Mouse (Mus musculus) mouse embryonic stem cell (cell line): ENCODE results near the gene Cyp2c23.

ENCODE experiments used
- in situ Hi-C, 2 experiments: fragments of 300-500 bp; cut with MboI; formaldehyde crosslinking; loops; 1 replicate in 1 of 2; 3 replicates in 1 of 2; pipeline ENCODE4 v1.14.3; 2019 to 2020; ENCODE audit warnings: low sequenced_read_pairs in 2 of 2, low pct_unique_long_range_greater_than_20kb in 1 of 2, mixed read lengths in 1 of 2; ENCODE audit not compliant: unreplicated experiment in 1 of 2

Cyp2c23 gene

DNA sequence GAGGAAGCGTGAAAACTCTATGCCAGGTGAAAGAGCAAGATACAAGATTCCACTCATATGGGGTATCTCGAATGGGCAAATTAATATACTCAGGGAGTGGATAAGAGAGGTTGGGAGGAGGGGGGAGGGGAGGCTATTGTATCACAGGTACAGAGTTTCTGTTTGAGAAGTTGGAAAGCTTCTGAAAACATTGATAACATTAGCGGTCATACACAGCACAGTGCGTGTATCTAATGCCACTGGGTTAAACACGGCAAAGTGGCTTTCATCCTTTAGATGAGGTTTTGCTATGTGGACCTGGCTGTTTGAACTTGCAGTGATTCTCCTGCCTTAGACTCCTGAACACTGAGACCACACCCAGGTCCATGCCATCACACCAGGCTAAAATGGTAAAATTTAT lies 1.0 kb upstream of the Cyp2c23 start:
- in situ Hi-C loops: no loop called here

DNA sequence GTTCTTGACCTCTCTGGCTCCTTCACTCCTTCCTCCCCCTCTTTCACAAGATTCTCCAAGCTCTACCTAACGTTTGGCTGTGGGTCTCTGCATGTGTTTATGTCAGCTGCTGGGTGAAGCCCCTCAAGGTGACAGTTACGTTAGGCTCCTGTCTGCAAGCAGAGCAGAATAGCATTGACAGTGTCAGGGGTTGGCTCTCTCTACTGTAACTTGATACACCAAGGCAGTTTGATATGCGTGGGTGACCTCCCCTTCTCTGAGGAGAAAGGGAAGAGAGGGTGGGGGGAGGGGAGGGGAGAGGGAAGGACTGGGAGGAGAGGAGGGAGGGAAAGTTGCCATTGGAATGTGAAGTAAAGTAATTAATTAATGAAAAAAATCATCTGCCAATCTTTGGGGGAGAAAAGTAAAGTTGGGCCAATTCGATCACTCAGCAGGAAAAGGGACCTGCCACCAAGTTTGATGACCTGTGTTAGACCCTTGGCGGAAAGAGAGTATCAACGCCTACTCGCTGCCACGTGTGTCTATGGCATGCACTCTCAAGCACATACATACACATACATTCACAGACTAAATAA lies 2.0 kb downstream of the Cyp2c23 start:
- in situ Hi-C loops: no loop called here

GRCm38 (mm10) chr19:44024921-44025585 lies 4.0 kb downstream of the Cyp2c23 start:
- in situ Hi-C loops: no loop called here

- in situ Hi-C loops: no loop called here
Measured at GRCm38 (mm10) chr19:44023066-44023465, 5.9 kb downstream of the Cyp2c23 start.

GRCm38 (mm10) chr19:44021502-44021901 lies 7.5 kb downstream of the Cyp2c23 start:
- in situ Hi-C loops: no loop called here

DNA sequence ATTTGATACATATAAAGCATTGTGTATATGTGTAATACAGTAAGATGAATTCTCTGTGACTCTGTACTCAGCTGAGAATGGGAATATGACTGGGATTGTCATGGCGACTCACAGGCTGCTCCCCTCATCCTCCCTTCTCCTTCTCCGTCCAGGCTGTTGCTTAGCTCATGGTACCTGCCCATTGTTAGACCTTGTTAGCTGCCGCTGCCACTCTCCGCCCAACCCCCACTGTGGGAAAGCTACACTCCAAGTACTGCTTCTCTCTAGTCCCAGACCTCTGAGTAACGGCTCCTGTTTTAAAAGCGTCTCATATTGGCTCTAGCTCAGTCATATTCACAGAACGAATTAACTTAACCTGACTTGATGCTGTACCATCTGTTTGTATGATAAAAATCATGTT lies 9.3 kb downstream of the Cyp2c23 start:
- in situ Hi-C loops: no loop called here

DNA sequence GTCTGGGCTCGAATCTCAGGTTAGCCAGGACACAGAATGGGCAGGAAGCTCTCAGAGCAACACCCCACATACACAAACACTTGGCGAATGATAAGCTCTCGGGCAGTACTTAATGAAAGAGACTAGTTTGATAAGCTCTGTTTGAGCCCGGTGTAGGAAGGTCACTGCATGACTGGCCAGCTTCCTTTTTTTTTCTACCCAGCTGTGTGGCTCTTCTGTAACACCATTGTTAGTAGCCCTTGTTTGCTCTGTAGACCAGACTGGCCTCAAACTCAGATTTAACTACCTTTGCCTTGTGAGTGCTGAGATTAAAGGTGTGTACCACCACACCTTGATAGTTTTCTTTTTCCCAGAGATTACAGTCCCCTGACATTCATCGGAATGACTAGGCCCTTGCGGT lies 15.1 kb downstream of the Cyp2c23 start:
- in situ Hi-C loops: no loop called here

DNA sequence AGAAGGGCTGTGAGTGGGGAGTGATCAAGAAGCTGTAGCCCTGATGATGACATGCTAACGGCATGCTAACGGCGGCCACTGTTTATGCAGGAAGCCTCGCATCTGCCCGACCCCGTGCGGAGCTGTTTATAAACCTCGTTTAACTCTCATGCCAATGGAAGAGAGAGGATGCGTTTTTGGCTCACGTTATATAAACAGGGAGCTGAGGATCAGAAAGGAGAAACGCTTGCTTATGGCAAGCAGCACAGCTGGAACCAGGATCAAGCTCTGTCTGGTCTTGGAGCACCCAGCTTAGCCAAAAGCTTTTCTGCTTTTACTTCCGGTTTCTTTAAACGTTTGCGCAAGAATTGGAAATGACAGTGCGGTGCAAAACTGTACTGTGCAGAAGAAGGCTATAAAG lies 20.2 kb downstream of the Cyp2c23 start:
- in situ Hi-C loops: no loop called here

- in situ Hi-C loops: no loop called here
Measured at GRCm38 (mm10) chr19:44007186-44007585, 21.8 kb downstream of the Cyp2c23 start.

DNA sequence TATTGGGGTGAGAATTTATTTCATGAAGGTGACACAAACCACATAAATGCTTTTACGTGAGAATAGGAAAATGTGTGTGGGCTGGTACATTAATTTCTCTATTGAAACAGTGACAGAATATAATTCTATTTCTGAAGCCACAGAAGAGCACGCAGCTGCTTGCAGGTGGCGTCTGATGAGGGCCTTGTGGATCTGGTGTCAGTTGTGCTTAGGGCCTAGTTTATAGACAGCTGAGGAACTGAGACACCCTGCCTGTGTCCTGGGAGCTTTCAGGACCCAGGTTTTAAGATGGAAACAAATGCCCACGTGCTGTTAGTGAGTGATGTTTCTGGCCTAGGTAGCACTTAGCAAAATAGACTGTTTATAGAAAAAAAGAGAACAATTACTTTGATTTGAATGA lies 24.0 kb downstream of the Cyp2c23 start:
- in situ Hi-C loops: no loop called here

DNA sequence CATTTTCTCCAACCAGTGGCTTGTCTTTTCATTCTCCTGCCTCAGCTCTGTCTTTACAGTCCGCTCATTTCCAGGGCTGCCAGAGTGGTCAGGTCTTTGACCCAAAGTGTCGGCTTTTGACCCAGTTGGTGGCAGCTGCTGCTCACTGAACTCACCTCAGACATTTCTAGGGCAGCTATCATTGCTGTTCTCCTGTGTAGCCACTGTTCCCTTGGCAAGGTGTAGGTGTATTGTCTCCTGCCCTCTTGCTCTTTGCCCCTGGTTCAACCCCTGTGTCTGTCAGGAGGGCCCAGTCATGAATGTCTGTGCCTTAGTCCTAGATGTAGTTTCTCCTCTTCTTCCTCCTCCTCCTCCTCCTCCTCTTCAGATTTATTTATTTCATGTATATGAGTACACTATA lies 24.7 kb downstream of the Cyp2c23 start:
- in situ Hi-C loops: no loop called here

- in situ Hi-C loops: no loop called here
Measured at GRCm38 (mm10) chr19:44000720-44001119, 28.3 kb downstream of the Cyp2c23 start.

- in situ Hi-C loops: no loop called here
Measured at GRCm38 (mm10) chr19:44000061-44000460, 28.9 kb downstream of the Cyp2c23 start.

DNA sequence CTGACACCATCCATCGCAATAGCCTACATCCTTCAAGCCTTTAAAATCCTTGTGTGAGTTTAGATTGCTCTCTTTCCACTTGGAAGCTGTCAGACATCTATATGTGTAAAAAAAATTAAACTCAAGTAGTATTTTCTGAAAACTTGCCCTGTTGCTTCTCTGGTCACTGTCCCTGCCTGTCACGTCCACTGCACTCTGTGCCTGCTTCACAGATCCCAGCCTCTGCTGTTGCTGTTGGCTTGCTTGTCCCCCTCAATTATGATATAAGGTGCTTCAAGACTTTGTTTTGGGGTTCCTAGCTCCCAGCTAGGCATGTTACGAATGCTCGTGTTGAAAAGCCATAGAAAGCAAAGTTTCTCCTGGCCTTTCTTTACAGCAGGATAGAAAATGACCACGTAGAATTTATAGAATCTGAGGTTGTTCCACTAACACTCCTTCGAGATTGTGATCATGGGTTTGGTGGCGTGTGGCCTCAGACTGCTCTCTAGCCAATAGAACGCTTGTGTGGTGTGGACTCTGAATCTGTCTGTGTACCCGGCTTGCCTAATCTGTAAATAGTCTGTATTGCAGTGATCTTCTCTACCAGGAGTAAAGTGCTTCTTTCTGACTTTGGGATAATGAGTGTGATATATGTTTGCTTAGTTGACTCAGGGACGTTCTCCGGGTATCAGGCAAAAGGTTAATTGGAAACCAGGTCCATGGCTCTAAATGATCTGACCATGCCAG lies 30.0 kb downstream of the Cyp2c23 start:
- in situ Hi-C loops: no loop called here

DNA sequence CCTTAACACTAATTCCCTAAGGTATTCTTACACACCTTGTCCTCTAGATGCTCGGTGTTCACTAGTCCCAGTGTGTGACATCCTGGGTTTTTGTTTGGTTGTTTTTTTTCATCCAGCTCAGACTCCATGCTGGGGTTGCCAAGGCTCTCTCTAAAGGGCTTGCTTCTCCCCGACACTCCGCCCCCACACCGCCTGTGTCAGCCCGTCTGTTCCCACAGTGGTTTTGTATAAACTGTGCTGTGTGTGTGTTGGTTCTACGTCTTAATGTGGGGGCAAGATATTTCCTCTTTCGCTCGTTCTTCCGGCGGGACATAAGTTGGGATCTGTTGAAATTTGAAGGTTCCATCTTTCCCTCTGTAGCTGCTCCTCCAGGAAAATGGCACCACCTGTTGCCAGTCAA lies 30.9 kb downstream of the Cyp2c23 start:
- in situ Hi-C loops: no loop called here

DNA sequence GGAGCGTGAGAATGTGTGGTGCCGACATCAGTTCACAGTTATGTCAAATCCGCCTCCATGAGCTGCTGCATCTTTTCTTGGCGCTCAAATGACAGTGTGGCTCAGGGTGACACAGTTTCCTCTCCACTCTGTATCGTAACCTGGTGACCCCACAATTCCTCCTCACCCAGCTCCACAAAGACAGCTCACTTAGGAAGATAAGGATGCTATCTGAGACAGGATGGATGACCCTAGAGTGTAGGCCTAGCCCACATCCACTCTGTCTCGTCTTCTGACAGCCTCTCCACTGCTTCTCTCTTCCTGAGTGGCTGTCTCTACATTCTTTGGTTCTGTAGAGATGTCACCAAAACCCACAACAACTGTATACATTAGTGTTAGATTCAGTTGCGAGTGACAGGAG lies 33.6 kb downstream of the Cyp2c23 start:
- in situ Hi-C loops: no loop called here

DNA sequence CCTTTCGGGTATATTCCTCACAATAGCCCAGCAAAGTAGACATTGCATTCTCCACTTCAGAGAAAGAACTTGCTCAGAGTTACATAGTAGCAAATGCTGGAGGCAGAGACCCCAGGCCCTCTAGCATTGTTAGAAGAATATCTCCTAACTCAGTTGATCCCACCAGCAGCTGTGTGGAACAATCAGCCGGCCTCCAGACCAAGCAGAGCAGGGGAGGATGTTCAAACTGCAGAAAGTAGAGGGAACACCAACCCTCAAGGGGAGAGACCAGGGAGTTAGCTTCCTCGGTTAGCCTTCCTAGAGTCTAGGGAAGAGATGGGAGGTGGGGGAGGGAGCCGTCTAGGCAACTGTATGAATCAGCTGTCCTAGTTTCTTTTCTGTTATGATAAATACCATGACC lies 36.5 kb downstream of the Cyp2c23 start:
- in situ Hi-C loops: no loop called here

DNA sequence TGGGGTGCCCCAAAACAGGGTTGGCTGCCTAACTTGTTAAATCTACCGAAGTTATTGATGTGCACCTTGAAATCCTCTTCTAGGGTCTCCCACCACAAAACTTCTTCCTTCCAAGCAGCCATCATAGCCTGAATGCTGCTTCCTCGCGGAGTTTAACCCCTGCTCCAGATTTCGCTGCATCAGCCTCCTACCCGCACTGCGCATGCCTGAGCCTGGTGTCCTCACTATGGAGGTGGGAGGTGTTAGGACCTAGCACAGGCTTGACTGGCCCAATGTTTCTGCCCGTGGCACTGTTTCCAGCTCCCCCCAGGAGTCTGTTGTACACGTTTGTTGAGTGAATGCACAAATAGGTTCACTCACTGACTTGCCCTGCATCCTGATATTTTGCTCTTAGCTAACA lies 38.6 kb downstream of the Cyp2c23 start:
- in situ Hi-C loops: no loop called here

GRCm38 (mm10) chr19:43986069-43986794 lies 42.8 kb downstream of the Cyp2c23 start, which contains the start of gene Cpn1:
Cpn1 (minus strand) TSS chr19:43986556.
- in situ Hi-C loops: no loop called here
